Mouse (Mus musculus): ENCODE results near the gene Fam136a. TPM values are rescaled to one million over a fixed set of nuclear protein-coding genes. Genes with fewer than 3 reads are reported as not detected.

Gene Fam136a
- polyA plus RNA-seq, 1 experiment from 2014 or later, result 162 TPM

GRCm38 (mm10) chr6:86404100-86404861, 38.8 kb downstream of the Fam136a start, which contains the start of gene Tia1:
Gene Tia1, plus strand, starts transcription at chr6:86404219.
- Histone ChIP-seq H3K4me2 (ENCODE audit: low read length) (peak within 1 kb of the TSS; percentile 61), H3K9me3 (ENCODE audit: control insufficient read depth, low read length) (no peaks in the 10 kb centered on the region), H3K36me3 (ENCODE audit: control insufficient read depth, insufficient read depth, low read length) (peaks cover 23% of the 10 kb centered on the region), H3K27ac (ENCODE audit: low read depth) (peak within 1 kb of the TSS; percentile 100), H3K27me3 (replicated peaks; ENCODE audit: control insufficient read depth, insufficient read depth, low read length) (no peaks in the 10 kb centered on the region), H3K9ac (ENCODE audit: low read length) (peak within 1 kb of the TSS; percentile 99), H3K4me1 (replicated peaks; ENCODE audit: control insufficient read depth, insufficient read depth, low read length) (peaks cover 12% of the 10 kb centered on the region), H3K4me3 (ENCODE audit: low read depth, low read length) (peak within 1 kb of the TSS; percentile 92)
- ATAC-seq (replicated peaks; ENCODE audit: low FRiP score, low TSS enrichment, low read depth) (peak; percentile 96), DNase-seq (ENCODE audit: low spot score) (peak; percentile 97)
- under 1% methylated on average over 61 of the region's 62 CpGs for WGBS

GRCm38 (mm10) chr6:86404996-86405395, 39.5 kb downstream of the Fam136a start:
- H3K36me3 ChIP-seq (ENCODE audit: control insufficient read depth, insufficient read depth, low read length), result peaks cover 28% of the 10 kb centered on the region
- DNase-seq (ENCODE audit: low spot score), result no peak
- peak overlapping the region; percentile 100 for H3K27ac ChIP-seq (ENCODE audit: low read depth)
- no peaks in the 10 kb centered on the region for H3K9me3 ChIP-seq (ENCODE audit: control insufficient read depth, low read length)
- under 1% methylated on average over 11 of the region's 11 CpGs for WGBS
- peak overlapping the region; percentile 92 for H3K4me3 ChIP-seq (ENCODE audit: low read depth, low read length)
- H3K9ac ChIP-seq (ENCODE audit: low read length), result peak overlapping the region; percentile 99
- ATAC-seq (replicated peaks; ENCODE audit: low FRiP score, low TSS enrichment, low read depth), result no peak
- H3K27me3 ChIP-seq (replicated peaks; ENCODE audit: control insufficient read depth, insufficient read depth, low read length), result no peaks in the 10 kb centered on the region
- peaks cover 12% of the 10 kb centered on the region for H3K4me1 ChIP-seq (replicated peaks; ENCODE audit: control insufficient read depth, insufficient read depth, low read length)
- peak overlapping the region; percentile 61 for H3K4me2 ChIP-seq (ENCODE audit: low read length)

- Histone ChIP-seq H3K4me2 (ENCODE audit: low read length) (peak overlapping the region; percentile 61), H3K9me3 (ENCODE audit: control insufficient read depth, low read length) (no peaks in the 10 kb centered on the region), H3K27me3 (replicated peaks; ENCODE audit: control insufficient read depth, insufficient read depth, low read length) (no peaks in the 10 kb centered on the region), H3K4me1 (replicated peaks; ENCODE audit: control insufficient read depth, insufficient read depth, low read length) (peaks cover 9% of the 10 kb centered on the region), H3K36me3 (ENCODE audit: control insufficient read depth, insufficient read depth, low read length) (peaks cover 28% of the 10 kb centered on the region), H3K4me3 (ENCODE audit: low read depth, low read length) (peak overlapping the region; percentile 92; the same call in 1 of the 2 replicates), H3K27ac (ENCODE audit: low read depth) (no peak overlapping the region), H3K9ac (ENCODE audit: low read length) (no peak overlapping the region)
- no peak for DNase-seq (ENCODE audit: low spot score)
- ATAC-seq (replicated peaks; ENCODE audit: low FRiP score, low TSS enrichment, low read depth), result no peak
Observed at GRCm38 (mm10) chr6:86406306-86406705, 40.9 kb downstream of the Fam136a start.

GRCm38 (mm10) chr6:86418711-86419110, 53.3 kb downstream of the Fam136a start:
- Histone ChIP-seq H3K36me3 (ENCODE audit: control insufficient read depth, insufficient read depth, low read length) (peaks cover 88% of the 10 kb centered on the region), H3K4me1 (replicated peaks; ENCODE audit: control insufficient read depth, insufficient read depth, low read length) (no peaks in the 10 kb centered on the region), H3K9ac (ENCODE audit: low read length) (no peak overlapping the region), H3K27ac (ENCODE audit: low read depth) (no peak overlapping the region), H3K27me3 (replicated peaks; ENCODE audit: control insufficient read depth, insufficient read depth, low read length) (no peaks in the 10 kb centered on the region), H3K4me2 (ENCODE audit: low read length) (no peak overlapping the region), H3K9me3 (ENCODE audit: control insufficient read depth, low read length) (no peaks in the 10 kb centered on the region), H3K4me3 (ENCODE audit: low read depth, low read length) (no peak overlapping the region)
- DNase-seq (ENCODE audit: low spot score) (no peak), ATAC-seq (replicated peaks; ENCODE audit: low FRiP score, low TSS enrichment, low read depth) (no peak)
- 89% methylated on average over 6 of the region's 6 CpGs for WGBS

GRCm38 (mm10) chr6:86419239-86419638, 53.8 kb downstream of the Fam136a start:
- Histone ChIP-seq H3K4me1 (replicated peaks; ENCODE audit: control insufficient read depth, insufficient read depth, low read length) (no peaks in the 10 kb centered on the region), H3K4me2 (ENCODE audit: low read length) (no peak overlapping the region), H3K36me3 (ENCODE audit: control insufficient read depth, insufficient read depth, low read length) (peaks cover 87% of the 10 kb centered on the region), H3K27ac (ENCODE audit: low read depth) (no peak overlapping the region), H3K27me3 (replicated peaks; ENCODE audit: control insufficient read depth, insufficient read depth, low read length) (no peaks in the 10 kb centered on the region), H3K9me3 (ENCODE audit: control insufficient read depth, low read length) (no peaks in the 10 kb centered on the region), H3K9ac (ENCODE audit: low read length) (no peak overlapping the region), H3K4me3 (ENCODE audit: low read depth, low read length) (no peak overlapping the region)
- WGBS, result 90% methylated on average over 3 of the region's 3 CpGs
- no peak for DNase-seq (ENCODE audit: low spot score)
- no peak for ATAC-seq (replicated peaks; ENCODE audit: low FRiP score, low TSS enrichment, low read depth)

Other genes starting within 250 kb of the Fam136a start
- gene Tgfa, start 170.4 kb upstream of the Fam136a start, polyA plus RNA-seq (2014; fragmentation: Nextera tagmentation; extraction: Ambion mirVana), result 6.8 and 7.3 TPM in 2 replicates
- gene Snrpg, start 5.7 kb downstream of the Fam136a start, polyA plus RNA-seq (2014; fragmentation: Nextera tagmentation; extraction: Ambion mirVana), result 787 and 872 TPM in 2 replicates
- gene Pcyox1, start 31.5 kb downstream of the Fam136a start, polyA plus RNA-seq (2014; fragmentation: Nextera tagmentation; extraction: Ambion mirVana), result 81.6 and 87.9 TPM in 2 replicates
- 184 and 216 TPM in 2 replicates for gene Tia1, start 38.6 kb downstream of the Fam136a start, polyA plus RNA-seq (2014; fragmentation: Nextera tagmentation; extraction: Ambion mirVana)
- gene Gm44790, start 61.0 kb downstream of the Fam136a start, polyA plus RNA-seq (2014; fragmentation: Nextera tagmentation; extraction: Ambion mirVana), result not detected in 2 replicates
- 21.4 and 26.5 TPM in 2 replicates for gene C87436, start 72.7 kb downstream of the Fam136a start, polyA plus RNA-seq (2014; fragmentation: Nextera tagmentation; extraction: Ambion mirVana)
- gene Pcbp1, start 160.7 kb downstream of the Fam136a start, polyA plus RNA-seq (2014; fragmentation: Nextera tagmentation; extraction: Ambion mirVana), result 261 and 405 TPM in 2 replicates